Mouse (Mus musculus) macrophage (primary cell): ENCODE measurements around the gene Myo15b. TPM values are rescaled to one million over a fixed set of nuclear protein-coding genes. Genes with fewer than 3 reads are reported as not detected.

Experiments
- H3K27ac ChIP-seq: fragments of 350-480 bp; formaldehyde crosslinking; 2 replicates; pipeline ENCODE4 v1.9.0; 2021
- H3K36me3 ChIP-seq: fragments of 350-480 bp; formaldehyde crosslinking; 2 replicates; pipeline ENCODE4 v1.9.0; 2021; ENCODE audit errors: inconsistent target
- H3K4me3 ChIP-seq: fragments of 350-480 bp; formaldehyde crosslinking; 2 replicates; pipeline ENCODE4 v1.9.0; 2021; ENCODE audit errors: inconsistent target
- H3K79me2 ChIP-seq: fragments of 350-480 bp; formaldehyde crosslinking; 2 replicates; pipeline ENCODE4 v1.9.0; 2021; ENCODE audit errors: inconsistent target
- WGBS: methylation state at CpG from one replicate; pipeline ENCODE4 v1.1.7; 2026; ENCODE audit warnings: inconsistent platforms; ENCODE audit not compliant: missing documents; 5-methylcytosine and 5-hydroxymethylcytosine counted together
- polyA plus RNA-seq: library from polyadenylated mRNA; stranded (reverse); fragments of 250-400 nt; gene quantifications from 3 replicates; pipeline ENCODE4 v1.2.4, GENCODE M21; 2018; ENCODE audit warnings: inconsistent platforms
- total RNA-seq, 78 experiments: library from RNA; depleted of rRNA; stranded (reverse); fragments of 250-400 nt; gene quantifications; 1 replicate in 9 of 78; 2 replicates in 24 of 78; 3 replicates in 43 of 78; 4 replicates in 2 of 78; pipeline ENCODE4 v1.2.4; 2018; ENCODE audit warnings: inconsistent platforms in 56 of 78

The Myo15b gene
- 1 to 10 TPM in 4 of 26 experiments, under 1 TPM in 8, not detected in 14; 0.06 to 2.2 (median 0.49) TPM for total RNA-seq (2018; cell fraction: chromatin; rRNA removed)
- under 1 TPM in 14 of 26 experiments, not detected in 12; 0.04 to 0.33 (median 0.12) TPM for total RNA-seq (2018; cell fraction: cytosol; rRNA removed)
- total RNA-seq (2018; cell fraction: nucleus; rRNA removed), result 1 to 10 TPM in 1 of 26 experiments, under 1 TPM in 3, not detected in 22; 0.39 to 1.4 (median 0.63) TPM
- 0.13 TPM in 1 of 3 replicates, not detected in the others for polyA plus RNA-seq

- Histone ChIP-seq H3K36me3 (no peaks in the 10 kb centered on the region), H3K4me3 (no peak within 1 kb of the TSS), H3K79me2 (no peaks in the 10 kb centered on the region), H3K27ac (no peak within 1 kb of the TSS)
- 12% methylated on average over 27 of the region's 27 CpGs for WGBS
Observed at GRCm38 (mm10) chr11:115858354-115858753, at the start of gene Myo15b. Myo15b (plus strand) TSS chr11:115858406.

GRCm38 (mm10) chr11:115808696-115809310 is 49.4 kb upstream of the Myo15b start:
- no peaks in the 10 kb centered on the region for H3K79me2 ChIP-seq
- 51% methylated on average over 10 of the region's 10 CpGs for WGBS
- H3K27ac ChIP-seq, result no peak overlapping the region
- H3K36me3 ChIP-seq, result no peaks in the 10 kb centered on the region
- no peak overlapping the region for H3K4me3 ChIP-seq

- Histone ChIP-seq H3K79me2 (no peaks in the 10 kb centered on the region), H3K27ac (no peak overlapping the region), H3K4me3 (no peak overlapping the region), H3K36me3 (no peaks in the 10 kb centered on the region)
- 86% methylated on average over 8 of the region's 8 CpGs for WGBS
Observed at GRCm38 (mm10) chr11:115809311-115809781, 48.9 kb upstream of the Myo15b start.

DNA sequence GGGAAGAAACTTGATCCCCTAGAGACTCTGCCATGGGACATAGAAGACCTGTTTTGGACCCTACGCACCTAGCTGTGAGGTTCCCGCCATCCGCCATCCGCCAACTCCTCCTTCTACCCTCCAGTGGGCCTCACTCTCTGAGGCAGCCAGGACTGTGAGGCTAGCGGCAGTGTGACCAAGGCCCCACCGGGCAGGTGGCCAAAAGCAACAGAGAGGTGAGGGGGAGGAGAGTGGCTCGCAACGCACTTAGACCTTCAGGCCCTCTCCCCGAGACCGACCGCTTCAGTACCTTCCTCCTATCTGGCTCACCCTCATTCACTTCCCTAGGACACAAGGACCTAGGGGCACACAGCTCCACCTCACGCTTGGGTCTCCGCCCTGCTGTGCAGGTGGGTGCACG is 47.8 kb upstream of the Myo15b start:
- Histone ChIP-seq H3K27ac (no peak overlapping the region), H3K79me2 (no peaks in the 10 kb centered on the region; the same call in 1 of the 2 replicates), H3K36me3 (no peaks in the 10 kb centered on the region), H3K4me3 (no peak overlapping the region)
- 94% methylated on average over 14 of the region's 14 CpGs for whole genome bisulfite sequencing

DNA sequence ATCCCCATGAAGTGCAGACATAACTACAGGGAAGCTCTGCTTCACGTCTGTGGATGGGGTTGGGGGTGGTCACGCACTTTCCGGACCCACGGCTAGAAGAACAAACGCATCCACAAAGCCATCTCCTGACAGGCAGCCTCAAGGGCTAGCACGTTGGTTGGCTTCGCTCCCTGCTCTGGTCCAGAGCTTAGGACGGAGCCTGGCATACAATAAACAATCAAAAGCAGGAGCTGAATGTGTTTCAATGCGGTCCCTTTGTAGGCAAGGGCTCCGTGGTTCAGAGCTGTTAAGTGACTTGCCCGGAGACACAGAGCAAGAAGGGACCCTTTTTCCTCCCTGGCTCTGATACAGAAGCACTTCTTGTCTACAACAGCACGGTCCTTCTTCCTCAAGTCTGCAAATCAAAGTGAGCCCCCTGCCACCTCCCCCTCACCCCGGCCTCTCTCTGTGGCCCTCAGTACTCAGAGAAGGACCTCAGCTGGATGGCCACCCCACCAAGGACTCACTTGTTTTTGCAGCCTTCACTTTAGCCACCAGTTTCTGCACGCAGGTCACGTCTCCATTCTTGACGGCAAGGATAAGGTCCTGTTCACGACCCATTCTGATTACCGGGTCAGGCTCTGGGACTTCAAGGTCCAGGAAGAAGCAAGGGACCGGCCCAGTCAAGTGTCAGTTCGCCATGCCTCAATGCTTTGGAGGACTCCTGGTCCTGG is 46.7 kb upstream of the Myo15b start:
- Histone ChIP-seq H3K27ac (no peak overlapping the region), H3K36me3 (no peaks in the 10 kb centered on the region), H3K79me2 (no peaks in the 10 kb centered on the region; the same call in 1 of the 2 replicates), H3K4me3 (no peak overlapping the region)
- WGBS, result 94% methylated on average over 20 of the region's 20 CpGs

GRCm38 (mm10) chr11:115812095-115812494 is 46.1 kb upstream of the Myo15b start:
- H3K4me3 ChIP-seq, result no peak overlapping the region
- H3K36me3 ChIP-seq, result no peaks in the 10 kb centered on the region
- 98% methylated on average over 7 of the region's 7 CpGs for WGBS
- H3K27ac ChIP-seq, result no peak overlapping the region
- H3K79me2 ChIP-seq, result no peaks in the 10 kb centered on the region; the same call in 1 of the 2 replicates

DNA sequence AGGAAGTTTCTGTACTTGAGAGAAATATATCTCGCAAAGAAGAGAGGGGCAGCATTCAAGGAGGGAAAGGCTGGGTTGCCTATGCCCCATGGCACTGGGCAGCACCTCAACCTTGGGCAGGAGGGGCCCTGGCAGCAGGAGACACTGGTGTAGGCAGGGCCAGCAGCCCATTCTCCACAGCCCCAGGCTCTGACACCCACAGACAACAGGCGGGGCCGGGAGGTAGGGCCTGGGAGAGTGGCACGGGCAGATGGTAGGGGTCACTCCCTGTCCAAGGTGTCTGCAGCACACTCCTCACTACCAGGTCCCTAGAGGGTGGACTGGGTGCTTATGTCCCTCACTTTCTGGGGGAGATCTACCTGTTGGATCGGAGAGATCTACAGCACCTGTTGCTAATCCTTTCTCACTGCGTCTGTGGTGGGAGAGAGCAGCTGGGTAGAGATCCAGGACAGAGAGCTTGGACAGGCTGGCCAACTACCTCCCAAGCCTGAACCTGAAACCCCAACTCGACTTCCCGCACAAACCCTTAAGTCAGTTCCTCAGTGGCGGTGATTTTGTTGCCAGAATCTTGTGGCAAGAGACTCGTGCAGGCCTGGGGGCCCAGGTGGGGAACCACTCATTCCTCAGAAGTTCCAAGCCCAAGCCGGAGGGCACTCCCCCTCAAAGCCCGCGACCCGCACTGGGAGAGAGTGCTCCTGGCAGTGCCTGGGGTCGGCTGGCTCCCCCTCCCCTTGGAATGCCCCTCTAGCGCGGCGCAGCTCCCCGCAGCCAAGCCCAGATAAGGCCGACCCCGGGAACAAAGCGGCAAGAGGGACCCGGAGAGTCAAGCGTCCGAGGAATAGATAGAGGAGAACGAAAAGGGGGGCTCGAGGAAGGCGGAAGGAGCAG is 45.4 kb upstream of the Myo15b start:
- Histone ChIP-seq H3K36me3 (no peaks in the 10 kb centered on the region), H3K79me2 (no peaks in the 10 kb centered on the region; the same call in 1 of the 2 replicates), H3K4me3 (peak overlapping the region; percentile 48), H3K27ac (no peak overlapping the region)
- WGBS, result 17% methylated on average over 28 of the region's 28 CpGs

DNA sequence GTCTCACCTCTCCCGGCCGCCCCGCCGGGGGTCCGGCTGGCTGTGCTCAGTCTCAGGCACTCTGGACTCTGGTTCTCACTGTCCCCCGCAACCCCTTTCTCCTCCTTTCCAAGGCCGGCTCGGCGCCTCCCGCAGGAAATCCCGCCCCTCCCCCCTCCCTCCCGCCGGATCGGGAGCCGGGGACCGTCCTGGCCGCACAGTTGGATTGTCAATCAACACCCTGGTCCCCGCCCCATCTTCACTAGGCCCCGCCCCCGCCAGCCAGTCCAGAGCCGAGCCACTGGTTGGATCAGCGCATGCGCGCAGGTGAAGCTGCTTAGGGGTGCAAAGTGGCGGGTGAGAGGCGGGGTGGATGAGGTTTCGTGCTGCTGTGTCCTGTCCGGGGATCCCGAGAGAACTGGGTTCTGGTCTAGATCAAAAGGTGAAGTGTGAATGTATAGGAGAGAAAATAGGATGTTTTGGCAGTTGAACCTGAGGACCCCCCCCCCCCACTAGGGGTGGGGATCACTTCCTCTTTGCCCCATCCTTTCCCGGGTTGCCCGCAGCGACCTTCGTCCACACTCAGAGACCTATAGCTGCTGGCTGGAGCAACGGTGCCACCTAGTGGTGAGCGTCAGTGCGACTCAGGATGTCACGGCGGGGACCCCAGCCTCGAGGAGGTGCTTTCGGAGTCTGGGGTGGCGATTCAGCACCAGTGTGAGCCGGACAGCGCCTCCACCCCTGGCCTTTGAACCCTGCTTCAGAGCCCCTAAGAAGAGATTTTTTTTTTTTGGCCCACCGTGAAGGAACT is 44.5 kb upstream of the Myo15b start, which contains the start of gene Caskin2:
Gene Caskin2, minus strand, starts transcription at position 133 of the 790 bp plus-strand sequence.
- H3K4me3 ChIP-seq, result peak within 1 kb of the TSS; percentile 48
- H3K79me2 ChIP-seq, result no peaks in the 10 kb centered on the region; the same call in 1 of the 2 replicates
- 1% methylated on average over 39 of the region's 44 CpGs for WGBS
- H3K36me3 ChIP-seq, result no peaks in the 10 kb centered on the region
- no peak within 1 kb of the TSS for H3K27ac ChIP-seq

GRCm38 (mm10) chr11:115814605-115815450 is 43.4 kb upstream of the Myo15b start, which contains the start of gene Tsen54:
Tsen54 (plus strand) TSS chr11:115814724.
- H3K27ac ChIP-seq, result no peak within 1 kb of the TSS
- H3K79me2 ChIP-seq, result no peaks in the 10 kb centered on the region; the same call in 1 of the 2 replicates
- H3K4me3 ChIP-seq, result peak within 1 kb of the TSS; percentile 48
- 1% methylated on average over 65 of the region's 84 CpGs for WGBS
- H3K36me3 ChIP-seq, result no peaks in the 10 kb centered on the region

- 86% methylated on average over 5 of the region's 5 CpGs for WGBS
- no peak overlapping the region for H3K4me3 ChIP-seq
- H3K36me3 ChIP-seq, result no peaks in the 10 kb centered on the region
Observed at GRCm38 (mm10) chr11:115817331-115817730, 40.9 kb upstream of the Myo15b start.

GRCm38 (mm10) chr11:115819915-115820623 is 38.1 kb upstream of the Myo15b start:
- 94% methylated on average over 16 of the region's 16 CpGs for WGBS
- no peaks in the 10 kb centered on the region for H3K36me3 ChIP-seq
- no peak overlapping the region for H3K27ac ChIP-seq
- H3K79me2 ChIP-seq, result no peaks in the 10 kb centered on the region; the same call in 1 of the 2 replicates
- H3K4me3 ChIP-seq, result no peak overlapping the region

More at GRCm38 (mm10) chr11:115817331-115817730, 40.9 kb upstream of the Myo15b start:
- Histone ChIP-seq H3K27ac (no peak overlapping the region), H3K79me2 (no peaks in the 10 kb centered on the region; the same call in 1 of the 2 replicates)

DNA sequence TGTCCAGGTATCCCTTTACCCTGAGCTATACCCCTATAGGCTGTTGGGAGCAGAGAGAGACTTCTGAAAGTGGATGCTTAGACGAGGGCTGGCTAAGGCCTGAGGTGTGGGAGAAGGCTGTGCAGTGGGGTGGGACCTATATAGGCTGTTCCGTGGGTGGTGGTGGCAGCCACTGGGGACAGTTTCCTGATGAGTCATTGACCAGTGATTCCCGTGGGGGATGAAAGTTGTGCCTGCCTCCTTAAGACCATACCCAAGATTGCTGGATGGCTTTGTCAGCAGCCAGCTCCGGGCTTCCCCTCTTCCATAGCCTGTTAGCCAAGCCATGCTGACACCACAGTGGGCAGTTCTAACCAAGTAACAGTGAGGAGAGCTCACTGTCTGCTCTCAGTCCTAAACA is 37.2 kb upstream of the Myo15b start:
- Histone ChIP-seq H3K4me3 (no peak overlapping the region), H3K36me3 (no peaks in the 10 kb centered on the region), H3K79me2 (no peaks in the 10 kb centered on the region), H3K27ac (no peak overlapping the region)
- WGBS, result 56% methylated on average over 4 of the region's 4 CpGs
